Mouse (Mus musculus): ENCODE measurements around the gene Myzap.
"Not testable (repeated sequence)": the region's sequence is repeated elsewhere in the genome, so short reads cannot be mapped to it uniquely, and the experiment has no call there.

- not testable (repeated sequence) for TF ChIP-seq GATA1 (IDR thresholded peaks at IDR 0.05; ENCODE audit: borderline replicate concordance, low read length); FLI1 (IDR thresholded peaks at IDR 0.05; ENCODE audit: low read length)
These were observed 108.3 kb downstream of the Myzap start for GRCm38 (mm10) chr9:71483872-71484271.
